Mouse (Mus musculus): ENCODE data around the gene Qars. TPM values are rescaled to one million over a fixed set of nuclear protein-coding genes. Genes with fewer than 3 reads are reported as not detected.

Qars gene
- total RNA-seq, 2 experiments from 2014 or later: 73.6 to 76.9 TPM

- no peak for DNase-seq (ENCODE audit: low spot score in 2 of 2)
- intact Hi-C loops (cut with DNase I): no loop called here
Observed at GRCm38 (mm10) chr9:108485301-108485875, 22.1 kb upstream of the Qars start.

- no peak for DNase-seq (ENCODE audit: low spot score in 2 of 2)
- intact Hi-C loops (cut with DNase I): no loop called here
Observed at GRCm38 (mm10) chr9:108486973-108487530, 20.5 kb upstream of the Qars start.

GRCm38 (mm10) chr9:108488403-108488802 lies 19.1 kb upstream of the Qars start:
- DNase-seq (ENCODE audit: low spot score in 2 of 2): no peak
- intact Hi-C loops (cut with DNase I): no loop called here

GRCm38 (mm10) chr9:108489215-108489614 lies 18.3 kb upstream of the Qars start:
- intact Hi-C loops (cut with DNase I): no loop called here
- no peak for DNase-seq (ENCODE audit: low spot score in 2 of 2)

GRCm38 (mm10) chr9:108489702-108490558 lies 17.6 kb upstream of the Qars start:
- intact Hi-C loops (cut with DNase I): no loop called here
- no peak for DNase-seq (ENCODE audit: low spot score in 2 of 2)

- peak; percentile 96 for DNase-seq (ENCODE audit: low spot score in 2 of 2)
- intact Hi-C loops (cut with DNase I): no loop called here
Observed at GRCm38 (mm10) chr9:108490559-108491285, 16.8 kb upstream of the Qars start, which contains the start of gene Usp19. Gene Usp19, plus strand, starts transcription at chr9:108490602.

- intact Hi-C loops (cut with DNase I): no loop called here
- no peak for DNase-seq (ENCODE audit: low spot score in 2 of 2)
Observed at GRCm38 (mm10) chr9:108491286-108491580, 16.3 kb upstream of the Qars start.

GRCm38 (mm10) chr9:108492043-108492750 lies 15.3 kb upstream of the Qars start:
- intact Hi-C loops (cut with DNase I): no loop called here

GRCm38 (mm10) chr9:108493246-108493645 lies 14.3 kb upstream of the Qars start:
- no peak for DNase-seq (ENCODE audit: low spot score in 2 of 2)
- intact Hi-C loops (cut with DNase I): no loop called here

More at GRCm38 (mm10) chr9:108492043-108492750, 15.3 kb upstream of the Qars start:
- DNase-seq (ENCODE audit: low spot score in 2 of 2): no peak

- DNase-seq (ENCODE audit: low spot score in 2 of 2): no peak
- intact Hi-C loops (cut with DNase I): no loop called here
Observed at GRCm38 (mm10) chr9:108494146-108494825, 13.2 kb upstream of the Qars start.

GRCm38 (mm10) chr9:108494905-108495304 lies 12.6 kb upstream of the Qars start:
- intact Hi-C loops (cut with DNase I): loop anchor here (5.0 kb wide), 1 partner anchor 72 kb away; the partner anchor contains the start of genes Dalrd3 and Ndufaf3
- DNase-seq (ENCODE audit: low spot score in 2 of 2): no peak

- DNase-seq (ENCODE audit: low spot score in 2 of 2): no peak
- intact Hi-C loops (cut with DNase I): loop anchor here (5.0 kb wide), 1 partner anchor 68 kb away; the partner anchor contains the start of genes Dalrd3 and Ndufaf3
Observed at GRCm38 (mm10) chr9:108499231-108499630, 8.3 kb upstream of the Qars start.

- DNase-seq (ENCODE audit: low spot score in 2 of 2): no peak
- intact Hi-C loops (cut with DNase I): loop anchor here (5.0 kb wide), 1 partner anchor 67 kb away; the partner anchor contains the start of genes Dalrd3 and Ndufaf3
Observed at GRCm38 (mm10) chr9:108499943-108500342, 7.6 kb upstream of the Qars start.

GRCm38 (mm10) chr9:108506901-108507300 lies 605 bp upstream of the Qars start:
- no peak for DNase-seq (ENCODE audit: low spot score in 2 of 2)
- intact Hi-C loops (cut with DNase I): no loop called here

GRCm38 (mm10) chr9:108508776-108509175 lies 1.3 kb downstream of the Qars start:
- intact Hi-C loops (cut with DNase I): loop anchor here (1.0 kb wide), 1 partner anchor 8 kb away; the partner anchor contains the start of gene Qrich1
- no peak for DNase-seq (ENCODE audit: low spot score in 2 of 2)

- DNase-seq (ENCODE audit: low spot score in 2 of 2): peak; percentile 93 to 97
- intact Hi-C loops (cut with DNase I): loop anchor here (1.0 to 5.0 kb wide), 2 partner anchors 8 to 209 kb away; partner anchors contain the start of genes Rhoa and Tcta
Observed at GRCm38 (mm10) chr9:108516380-108517251, 9.1 kb downstream of the Qars start, which contains the start of gene Qrich1. Gene Qrich1, plus strand, starts transcription at chr9:108516806.

- intact Hi-C loops (cut with DNase I): loop anchor here (5.0 kb wide), 1 partner anchor 210 kb away; the partner anchor contains the start of genes Rhoa and Tcta
Observed at GRCm38 (mm10) chr9:108517253-108517930, 9.9 kb downstream of the Qars start.

More at GRCm38 (mm10) chr9:108517253-108517930, 9.9 kb downstream of the Qars start:
- DNase-seq (ENCODE audit: low spot score in 2 of 2): peak; percentile 83 to 87
